Mouse (Mus musculus) activated CD4-positive, CD25-positive, alpha-beta regulatory T cell, adult 9 weeks (primary cell): ENCODE measurements around the gene Rpa1. TPM values are rescaled to one million over a fixed set of nuclear protein-coding genes. Genes with fewer than 3 reads are reported as not detected.

Experiments
- polyA plus RNA-seq: library from polyadenylated mRNA; unstranded; fragments of 100-300 nt; shearing (Covaris generic); gene quantifications from one replicate; pipeline ENCODE4 v1.2.1, GENCODE M21; 2017

The Rpa1 gene
- polyA plus RNA-seq: 156 TPM

GRCm38 (mm10) chr11:75348199-75348889 is at the start of gene Rpa1, which contains the start of gene Smyd4:
Rpa1 (minus strand) TSS chr11:75348324.
Smyd4 (plus strand) TSS chr11:75348433.

Other genes starting within 250 kb of the Rpa1 start
- gene Hic1, start 178.8 kb downstream of the Rpa1 start, polyA plus RNA-seq: 1.0 TPM
- gene Ovca2, start 169.5 kb downstream of the Rpa1 start, polyA plus RNA-seq: 38.1 TPM
- gene Dph1, start 157.1 kb downstream of the Rpa1 start, polyA plus RNA-seq: 19.2 TPM
- gene Rtn4rl1, start 154.5 kb downstream of the Rpa1 start, polyA plus RNA-seq: 2.8 TPM
- 21.9 TPM for gene Smyd4, start 109 bp upstream of the Rpa1 start, polyA plus RNA-seq
- gene Serpinf1, start 74.4 kb upstream of the Rpa1 start, polyA plus RNA-seq: 3.3 TPM
- gene Serpinf2, start 91.3 kb upstream of the Rpa1 start, polyA plus RNA-seq: not detected
- 21.9 TPM for gene Wdr81, start 106.4 kb upstream of the Rpa1 start, polyA plus RNA-seq
- 8.3 TPM for gene Tlcd2, start 113.4 kb upstream of the Rpa1 start, polyA plus RNA-seq
- gene Prpf8, start 138.5 kb upstream of the Rpa1 start, polyA plus RNA-seq: 75.9 TPM
- not detected for gene Rilp, start 161.8 kb upstream of the Rpa1 start, polyA plus RNA-seq
- gene Scarf1, start 165.2 kb upstream of the Rpa1 start, polyA plus RNA-seq: 1.4 TPM
- gene Slc43a2, start 183.4 kb upstream of the Rpa1 start, polyA plus RNA-seq: 80.3 TPM
- gene Pitpna, start 239.8 kb upstream of the Rpa1 start, polyA plus RNA-seq: 55.6 TPM